Mouse (Mus musculus) R1 (cell line): ENCODE measurements around the gene Sfpq.

ENCODE experiments used
- DNase-seq: peaks from one replicate; pipeline ENCODE4 v3.0.0-alpha.2; 2018; ENCODE audit warnings: low read depth, low spot score

The Sfpq gene

DNA sequence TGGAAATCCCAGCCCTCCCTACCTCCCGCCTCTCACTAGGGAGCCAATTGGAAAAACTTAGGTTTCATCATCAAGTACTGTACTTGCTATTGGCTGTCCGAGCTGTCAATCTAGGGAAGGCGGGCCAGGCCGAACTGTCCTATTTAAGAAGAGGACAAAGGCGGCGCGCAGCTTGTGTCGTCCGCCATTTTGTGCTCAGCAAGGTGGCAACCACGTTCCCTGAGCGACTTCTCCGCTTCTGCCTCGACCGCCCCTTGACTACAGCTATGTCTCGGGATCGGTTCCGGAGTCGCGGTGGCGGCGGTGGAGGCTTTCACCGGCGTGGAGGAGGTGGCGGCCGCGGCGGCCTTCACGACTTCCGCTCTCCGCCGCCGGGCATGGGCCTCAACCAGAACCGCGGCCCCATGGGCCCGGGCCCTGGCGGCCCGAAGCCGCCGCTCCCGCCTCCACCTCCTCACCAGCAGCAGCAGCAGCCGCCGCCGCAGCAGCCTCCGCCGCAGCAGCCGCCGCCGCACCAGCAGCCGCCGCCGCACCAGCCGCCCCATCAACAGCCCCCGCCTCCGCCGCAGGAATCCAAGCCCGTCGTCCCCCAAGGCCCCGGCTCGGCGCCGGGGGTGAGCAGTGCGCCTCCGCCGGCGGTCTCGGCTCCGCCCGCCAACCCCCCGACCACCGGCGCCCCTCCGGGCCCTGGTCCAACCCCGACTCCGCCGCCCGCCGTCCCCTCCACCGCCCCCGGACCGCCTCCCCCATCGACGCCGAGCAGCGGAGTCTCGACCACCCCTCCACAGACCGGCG, at the start of gene Sfpq:
Gene Sfpq, plus strand, starts transcription at position 174 of the 795 bp plus-strand sequence.
- peak; percentile 100 for DNase-seq

DNA sequence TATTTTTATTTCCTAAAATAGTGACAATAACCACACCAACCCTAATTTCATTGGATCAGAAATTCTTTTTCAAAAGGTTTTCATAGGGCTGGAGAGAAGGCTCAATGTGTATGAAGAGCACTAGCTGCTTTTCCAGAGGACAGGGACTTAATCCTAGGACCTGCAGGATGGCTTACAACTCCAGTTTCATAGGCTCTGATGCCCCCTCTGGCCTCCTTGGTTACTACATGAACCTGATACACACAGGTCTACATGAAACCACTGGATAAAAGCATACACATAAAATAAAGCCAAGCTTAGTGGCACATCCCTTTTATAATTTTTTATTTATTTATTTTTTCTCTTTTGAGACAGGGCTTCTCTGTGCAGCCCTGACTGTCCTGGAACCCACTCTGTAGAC, 43.7 kb upstream of the Sfpq start:
- peak; percentile 89 for DNase-seq

GRCm38 (mm10) chr4:126978706-126979105, 42.4 kb upstream of the Sfpq start:
- DNase-seq, result peak; percentile 59

DNA sequence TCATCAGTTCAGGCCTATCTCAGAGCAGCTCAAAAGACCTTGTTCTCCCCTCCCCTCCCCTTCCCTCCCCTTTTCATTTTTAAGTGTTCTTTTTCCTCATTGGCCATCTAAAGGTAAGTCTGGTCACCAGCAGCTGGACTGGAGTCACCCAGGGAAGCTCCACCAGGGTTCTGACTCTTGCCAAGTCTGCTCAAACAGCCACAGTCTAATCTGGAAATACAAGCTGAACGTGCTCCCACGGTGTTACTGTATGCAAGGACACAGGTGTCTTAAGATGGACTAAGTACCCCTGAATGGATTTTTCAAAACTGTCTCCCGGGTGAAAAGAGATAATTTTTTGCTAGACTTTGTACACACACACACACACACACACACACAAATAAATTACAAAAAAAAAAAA, 37.8 kb upstream of the Sfpq start:
- peak; percentile 45 for DNase-seq

DNA sequence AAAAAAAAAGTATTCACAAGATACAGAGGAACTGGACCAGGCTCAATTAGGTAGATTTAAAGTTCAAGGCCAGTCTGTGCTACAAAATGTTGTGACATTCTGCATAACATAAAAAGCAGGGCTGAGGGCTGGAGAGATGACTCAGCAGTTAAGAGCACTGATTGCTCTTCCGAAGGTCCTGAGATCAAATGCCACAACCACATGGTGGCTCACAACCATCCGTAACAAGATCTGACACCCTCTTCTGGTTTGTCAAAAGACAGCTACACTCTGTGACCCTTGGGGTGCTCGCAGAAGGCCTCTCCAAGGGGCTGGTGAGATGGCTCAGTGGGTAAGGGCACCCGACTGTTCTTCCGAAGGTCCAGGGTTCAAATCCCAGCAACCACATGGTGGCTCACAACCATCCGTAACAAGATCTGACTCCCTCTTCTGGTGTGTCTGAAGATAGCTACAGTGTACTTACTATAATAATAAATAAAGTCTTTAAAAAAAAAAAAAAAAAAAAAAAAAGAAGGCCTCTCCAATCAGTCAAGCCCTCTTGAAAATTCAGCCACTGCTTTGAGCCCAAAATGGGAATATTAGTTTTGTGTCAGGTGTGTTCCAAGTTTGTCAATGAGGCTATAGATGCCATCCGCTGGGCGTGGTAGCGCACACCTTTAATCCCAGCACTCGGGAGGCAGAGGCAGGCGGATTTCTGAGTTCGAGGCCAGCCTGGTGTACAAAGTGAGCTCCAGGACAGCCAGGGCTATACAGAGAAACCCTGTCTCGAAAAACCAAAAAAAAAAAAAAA, 37.2 kb upstream of the Sfpq start:
- DNase-seq, result peak; percentile 88

- no peak for DNase-seq
Observed at GRCm38 (mm10) chr4:126986768-126987167, 34.4 kb upstream of the Sfpq start.

DNA sequence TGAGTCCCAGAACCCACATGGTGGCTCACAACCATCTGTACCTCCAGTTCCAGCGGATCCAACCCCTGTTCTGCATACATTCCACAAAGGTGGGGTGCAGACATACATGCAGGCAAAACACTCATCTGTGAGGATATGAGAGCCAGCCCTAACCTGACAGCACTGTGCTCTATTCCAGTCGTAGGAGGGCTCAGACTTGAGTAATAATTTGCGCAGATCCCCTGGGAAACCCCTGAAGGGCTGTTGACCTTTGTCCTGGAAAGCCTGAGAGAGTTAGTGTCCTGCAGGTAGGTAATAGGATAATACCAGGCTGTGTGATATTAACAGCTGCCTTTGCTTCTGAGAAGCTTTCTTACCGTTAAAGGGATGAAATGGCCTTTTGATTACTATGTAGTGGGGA, 32.6 kb upstream of the Sfpq start:
- DNase-seq, result no peak

DNA sequence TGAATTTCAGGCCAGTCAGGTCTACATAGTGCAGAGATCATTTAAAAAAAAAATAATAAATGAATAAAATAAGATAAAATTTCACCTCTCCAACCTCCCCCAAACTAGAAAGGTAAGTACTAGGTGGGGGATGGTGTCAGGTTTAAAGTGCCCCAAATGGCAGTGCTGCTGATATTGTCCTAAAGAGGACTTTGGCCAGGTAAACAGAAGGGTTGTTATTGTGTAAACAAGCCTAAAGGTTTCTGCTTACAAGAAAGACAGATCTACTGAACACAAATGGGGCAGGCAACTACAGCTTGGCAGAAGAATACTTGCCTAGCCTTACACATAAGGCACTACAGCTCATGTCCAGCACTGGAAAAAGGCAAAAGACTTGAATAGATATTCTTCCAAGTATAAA, 30.6 kb upstream of the Sfpq start:
- no peak for DNase-seq

- DNase-seq, result peak; percentile 83
Observed at GRCm38 (mm10) chr4:126992356-126992755, 28.8 kb upstream of the Sfpq start.

DNA sequence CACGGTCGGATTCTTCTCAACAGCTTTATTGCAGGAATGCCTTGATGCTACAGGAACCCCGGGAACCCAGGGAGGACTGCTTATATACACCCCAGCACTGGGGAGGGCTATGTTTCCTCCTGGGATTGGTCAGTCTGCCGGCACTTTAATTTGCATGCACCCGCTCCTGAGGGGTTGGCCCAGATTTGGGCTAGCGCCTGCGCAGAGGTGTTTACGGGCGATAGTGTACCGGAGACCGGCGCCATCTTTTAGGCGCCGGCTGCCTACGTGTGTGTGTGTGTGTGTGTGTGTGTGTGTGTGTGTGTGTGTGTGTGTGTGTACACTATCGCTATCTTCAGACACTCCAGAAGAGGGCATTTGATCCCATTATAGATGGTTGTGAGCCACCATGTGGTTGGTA, 21.8 kb upstream of the Sfpq start:
- peak; percentile 82 for DNase-seq

DNA sequence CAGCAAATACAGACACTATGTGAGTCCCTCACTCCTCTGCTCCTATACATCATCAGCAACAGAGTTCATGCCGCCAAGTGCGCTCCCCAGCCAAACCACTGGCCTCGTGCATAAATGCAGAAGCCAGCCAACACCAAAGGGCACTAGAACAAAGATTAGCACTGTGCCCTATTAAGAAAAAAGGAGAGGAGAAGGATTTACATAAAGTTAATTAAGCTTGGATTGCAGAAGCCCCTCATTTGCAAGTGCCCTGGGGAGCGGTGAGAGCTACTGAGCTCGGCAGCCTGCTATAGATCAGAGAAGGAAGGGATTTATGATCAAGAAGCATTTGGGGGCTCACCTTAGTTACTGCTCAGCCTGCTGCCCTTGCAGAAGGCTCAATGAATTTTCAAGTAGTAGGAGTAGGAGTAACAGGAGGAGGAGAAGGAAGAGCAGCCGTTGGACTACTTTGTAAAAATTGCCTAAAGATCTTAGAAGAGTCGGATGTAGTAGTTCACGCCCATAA, 20.5 kb upstream of the Sfpq start:
- no peak for DNase-seq

DNA sequence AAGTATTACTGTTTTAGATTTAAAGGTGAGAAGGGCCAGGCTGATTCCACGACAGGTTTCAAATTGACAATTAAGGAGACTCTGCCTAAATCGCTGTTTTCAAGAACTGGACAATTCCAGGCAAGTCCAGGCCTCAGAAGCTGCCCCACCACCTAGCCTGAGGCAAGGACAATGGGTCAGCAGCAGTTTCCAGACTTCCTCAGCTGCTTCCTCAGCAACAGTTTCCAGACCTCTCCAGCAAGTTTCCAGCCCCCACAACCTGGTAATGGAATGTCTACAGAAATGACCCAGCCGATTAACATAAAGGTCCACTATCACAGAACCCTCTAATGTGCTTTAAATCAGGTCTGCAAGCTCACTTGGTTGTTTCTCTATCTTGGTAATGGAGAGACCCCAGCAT, 16.7 kb upstream of the Sfpq start:
- DNase-seq, result no peak

- DNase-seq, result peak; percentile 80
Observed at GRCm38 (mm10) chr4:127005113-127005936, 15.8 kb upstream of the Sfpq start.

DNA sequence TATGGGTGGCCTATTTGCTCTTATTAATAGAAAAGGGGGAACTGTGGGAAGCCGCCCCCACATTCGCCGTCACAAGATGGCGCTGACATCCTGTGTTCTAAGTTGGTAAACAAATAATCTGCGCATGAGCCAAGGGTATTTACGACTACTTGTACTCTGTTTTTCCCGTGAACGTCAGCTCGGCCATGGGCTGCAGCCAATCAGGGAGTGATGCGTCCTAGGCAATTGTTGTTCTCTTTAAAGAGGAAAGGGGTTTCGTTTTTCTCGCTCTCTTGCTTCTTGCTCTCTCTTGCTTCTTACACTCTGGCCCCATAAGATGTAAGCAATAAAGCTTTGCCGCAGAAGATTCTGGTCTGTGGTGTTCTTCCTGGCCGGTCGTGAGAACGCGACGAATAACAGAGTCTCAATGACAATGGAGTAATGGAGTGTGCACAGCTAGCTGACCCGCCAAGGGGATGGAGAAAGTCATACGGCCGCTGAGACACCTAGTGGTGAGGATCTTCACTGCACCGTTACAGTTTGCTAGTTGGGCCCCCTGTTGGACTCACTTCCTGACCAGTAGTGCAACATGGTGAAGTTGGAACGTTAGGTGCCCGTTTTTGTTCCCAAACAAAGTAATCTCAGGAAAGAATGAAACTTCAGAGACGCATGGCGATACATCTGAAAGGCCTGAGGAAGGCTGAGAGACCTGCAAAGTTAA, 5.7 kb upstream of the Sfpq start:
- peak; percentile 89 for DNase-seq

DNA sequence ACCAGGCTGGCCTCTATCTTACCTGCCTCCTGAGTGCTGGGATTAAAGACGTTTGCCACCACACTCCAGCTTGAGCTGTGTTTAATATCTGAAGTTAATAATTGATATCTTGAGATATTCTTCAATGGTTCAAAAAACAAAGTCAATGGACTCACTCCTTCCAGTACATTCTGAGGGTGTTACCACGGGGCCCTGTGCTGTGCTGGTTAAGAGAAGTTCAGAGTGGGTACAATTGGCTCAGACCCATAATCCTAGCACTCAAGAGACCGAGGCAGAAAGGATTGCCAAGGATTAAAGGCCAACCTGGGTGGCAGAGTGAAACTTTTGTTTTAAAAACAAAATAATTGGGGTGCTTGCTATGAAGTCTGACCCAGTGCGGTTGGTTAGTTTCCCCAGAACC, 4.8 kb upstream of the Sfpq start:
- no peak for DNase-seq

GRCm38 (mm10) chr4:127020411-127021150, 543 bp upstream of the Sfpq start:
- DNase-seq, result no peak

- peak; percentile 91 for DNase-seq
Observed at GRCm38 (mm10) chr4:127021989-127022626, 984 bp downstream of the Sfpq start.

DNA sequence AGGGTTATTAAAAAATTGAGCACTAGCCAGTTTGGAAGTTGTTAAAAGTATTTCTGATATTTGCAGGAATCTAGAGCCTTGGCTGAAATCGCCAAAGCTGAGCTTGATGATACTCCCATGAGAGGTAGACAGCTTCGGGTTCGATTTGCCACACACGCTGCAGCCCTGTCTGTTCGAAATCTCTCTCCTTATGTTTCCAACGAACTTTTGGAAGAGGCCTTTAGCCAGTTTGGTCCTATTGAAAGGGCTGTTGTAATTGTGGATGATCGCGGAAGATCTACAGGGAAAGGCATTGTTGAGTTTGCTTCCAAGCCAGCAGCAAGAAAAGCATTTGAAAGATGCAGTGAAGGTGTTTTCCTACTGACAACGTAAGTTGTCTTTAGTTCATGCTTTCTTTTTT, 2.1 kb downstream of the Sfpq start:
- no peak for DNase-seq

DNA sequence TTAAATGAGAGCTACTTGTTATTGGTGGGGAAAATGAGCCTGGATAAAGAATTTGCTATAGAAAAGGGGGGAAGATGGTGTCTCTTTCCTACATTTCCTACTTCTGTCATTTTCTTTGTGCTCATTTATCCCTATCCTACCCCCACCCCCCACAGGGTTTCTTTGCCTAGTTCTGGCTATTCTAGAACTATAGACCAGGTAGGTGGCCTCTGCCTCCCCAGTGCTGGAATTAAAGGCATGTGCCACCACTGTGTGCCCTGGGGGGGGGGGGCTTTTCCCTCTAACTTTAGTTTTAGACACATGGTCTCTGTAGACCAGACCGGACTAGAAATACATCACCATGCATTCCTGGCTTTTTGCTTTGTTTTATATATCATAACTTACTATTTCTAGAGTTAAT, 3.1 kb downstream of the Sfpq start:
- no peak for DNase-seq

DNA sequence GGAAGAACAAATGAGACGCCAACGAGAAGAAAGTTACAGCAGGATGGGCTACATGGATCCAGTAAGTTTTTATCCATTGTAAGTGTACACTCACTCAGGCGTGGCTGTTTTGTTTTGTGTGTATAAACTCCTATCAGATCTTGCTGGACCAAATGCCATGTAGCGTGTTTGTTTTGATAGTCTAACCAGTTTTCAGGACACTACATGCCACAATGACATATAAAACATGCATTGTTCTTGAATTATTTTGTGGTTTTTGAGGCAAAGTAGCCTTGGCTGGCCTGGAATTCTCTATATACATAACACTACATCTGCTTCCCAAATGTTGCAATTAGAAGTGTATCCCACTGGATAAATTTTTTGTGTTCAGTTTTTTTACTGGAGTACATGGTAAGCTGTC, 5.7 kb downstream of the Sfpq start:
- no peak for DNase-seq
